Mouse (Mus musculus) ES-Bruce4 (cell line): ENCODE results near the gene Ryr2.

Source experiments
- CTCF ChIP-seq: IDR thresholded peaks from one replicate; pipeline ENCODE4 v1.8.1; 2011; ENCODE audit warnings: low read depth, low read length
- EP300 ChIP-seq: IDR thresholded peaks from 2 replicates; pipeline ENCODE4 v1.6.1; 2011; ENCODE audit warnings: low read depth, low read length; ENCODE audit not compliant: insufficient read depth
- POLR2A ChIP-seq: IDR thresholded peaks from one replicate; pipeline ENCODE4 v1.8.1; 2011; ENCODE audit warnings: low read length; ENCODE audit not compliant: insufficient read depth

GRCm38 (mm10) chr13:12092379-12093107, 14.2 kb downstream of the Ryr2 start:
- TF ChIP-seq POLR2A (no peak), CTCF (no peak), EP300 (no peak)
